Mouse (Mus musculus) CH12.LX (cell line): Measurements from ENCODE around the gene Klhl5. TPM values are rescaled to one million over a fixed set of nuclear protein-coding genes. Genes with fewer than 3 reads are reported as not detected.

Experiments
- DNase-seq: peaks from one replicate; pipeline ENCODE4 v3.0.0-alpha.2; 2013; ENCODE audit errors: extremely low read depth
- H3K27ac ChIP-seq: 2 replicates; pipeline ENCODE4 v1.5.1; 2012; ENCODE audit warnings: low read depth, mild to moderate bottlenecking, control low read depth, moderate library complexity; ENCODE audit not compliant: insufficient read depth
- H3K27me3 ChIP-seq: replicated peaks from 2 replicates; pipeline ENCODE3; 2012; ENCODE audit warnings: inconsistent platforms
- H3K36me3 ChIP-seq, 2 experiments: replicated peaks in 1 of 2; 2 replicates each; pipeline versions ENCODE3 to v1.6.1; 2012; ENCODE audit warnings: inconsistent platforms in 1 of 2, low read length in 1 of 2, mild to moderate bottlenecking in 1 of 2, mixed read lengths in 1 of 2, moderate library complexity in 1 of 2; ENCODE audit not compliant: control insufficient read depth in 1 of 2, insufficient read depth in 1 of 2
- H3K4me1 ChIP-seq, 2 experiments: 2 replicates each; pipeline ENCODE4 v1.6.1; 2012; ENCODE audit warnings: inconsistent platforms in 1 of 2, moderate library complexity in 1 of 2; ENCODE audit not compliant: insufficient read depth in 2 of 2, control insufficient read depth in 1 of 2
- H3K4me2 ChIP-seq: 2 replicates; pipeline ENCODE4 v1.6.1; 2012; ENCODE audit warnings: low read depth, mild to moderate bottlenecking, control low read depth; ENCODE audit not compliant: poor library complexity, insufficient read depth, severe bottlenecking
- H3K4me3 ChIP-seq, 3 experiments: fragments of 150-350 bp in 1 of 3; sonication (generic) in 1 of 3; replicated peaks in 1 of 3; 2 replicates each; pipeline versions ENCODE3 to v1.5.1; 2011 to 2012; ENCODE audit warnings: low read depth in 2 of 3, low read length in 2 of 3, mild to moderate bottlenecking in 2 of 3, moderate library complexity in 2 of 3, control low read depth in 1 of 3, improper control_type of control experiment in 1 of 3, inconsistent platforms in 1 of 3, mixed read lengths in 1 of 3; ENCODE audit not compliant: poor library complexity in 1 of 3
- H3K79me2 ChIP-seq: replicated peaks from 2 replicates; pipeline ENCODE4 v1.6.1; 2012; ENCODE audit warnings: mild to moderate bottlenecking, moderate library complexity; ENCODE audit not compliant: control insufficient read depth, poor library complexity, insufficient read depth, severe bottlenecking; ENCODE audit errors: extremely low read depth
- H3K9ac ChIP-seq: 2 replicates; pipeline ENCODE4 v1.6.1; 2012; ENCODE audit warnings: low read depth, mild to moderate bottlenecking, control low read depth, moderate library complexity; ENCODE audit not compliant: insufficient read depth
- H3K9me3 ChIP-seq: replicated peaks from 2 replicates; pipeline ENCODE3; 2012; ENCODE audit warnings: low read length, inconsistent platforms, mixed read lengths
- BHLHE40 ChIP-seq: IDR thresholded peaks from 2 replicates; pipeline ENCODE4 v1.6.1; 2011; ENCODE audit warnings: mild to moderate bottlenecking, low read depth, low read length, improper control_type of control experiment
- CHD1 ChIP-seq: IDR thresholded peaks from 2 replicates; pipeline ENCODE4 v1.6.1; 2012; ENCODE audit warnings: low read depth, low read length, improper control_type of control experiment, inconsistent platforms
- CHD2 ChIP-seq: IDR thresholded peaks from 2 replicates; pipeline ENCODE4 v1.6.1; 2011; ENCODE audit warnings: low read length, improper control_type of control experiment
- CTCF ChIP-seq, 2 experiments: IDR thresholded peaks in 1 of 2; conservative IDR thresholded peaks in 1 of 2; 2 replicates each; pipeline ENCODE4 v1.5.1; 2011 to 2012; ENCODE audit warnings: low read depth in 2 of 2, low read length in 2 of 2, improper control_type of control experiment in 1 of 2, inconsistent platforms in 1 of 2, mild to moderate bottlenecking in 1 of 2, moderate library complexity in 1 of 2
- EP300 ChIP-seq: IDR thresholded peaks from 2 replicates; pipeline ENCODE4 v1.6.1; 2011; ENCODE audit warnings: low read length, improper control_type of control experiment
- ETS1 ChIP-seq: conservative IDR thresholded peaks from 2 replicates; pipeline ENCODE4 v1.6.1; 2012; ENCODE audit warnings: low read depth, mild to moderate bottlenecking, inconsistent platforms, low read length, improper control_type of control experiment, moderate library complexity
- GABPA ChIP-seq: IDR thresholded peaks from 2 replicates; pipeline ENCODE4 v1.6.1; 2012; ENCODE audit warnings: low read depth, low read length, improper control_type of control experiment, inconsistent platforms; ENCODE audit not compliant: insufficient replicate concordance
- IRF4 ChIP-seq: IDR thresholded peaks from 2 replicates; pipeline ENCODE4 v1.6.1; 2014; ENCODE audit warnings: low read depth, mild to moderate bottlenecking, inconsistent platforms, low read length, improper control_type of control experiment
- JUN ChIP-seq: IDR thresholded peaks from 2 replicates; pipeline ENCODE4 v1.6.1; 2011; ENCODE audit warnings: low read depth, mild to moderate bottlenecking, low read length, improper control_type of control experiment, moderate library complexity; ENCODE audit not compliant: insufficient read depth
- MAFK ChIP-seq: IDR thresholded peaks from 2 replicates; pipeline ENCODE4 v1.6.1; 2011; ENCODE audit warnings: low read length, improper control_type of control experiment; ENCODE audit not compliant: insufficient replicate concordance
- MAX ChIP-seq: IDR thresholded peaks from 2 replicates; pipeline ENCODE4 v1.6.1; 2011; ENCODE audit warnings: low read length, improper control_type of control experiment
- MAZ ChIP-seq: IDR thresholded peaks from 2 replicates; pipeline ENCODE4 v1.6.1; 2012; ENCODE audit warnings: low read depth, mild to moderate bottlenecking, inconsistent platforms, low read length, improper control_type of control experiment, moderate library complexity
- MEF2A ChIP-seq: IDR thresholded peaks from 2 replicates; pipeline ENCODE4 v1.6.1; 2014; ENCODE audit warnings: low read depth, mild to moderate bottlenecking, inconsistent platforms, low read length, improper control_type of control experiment, borderline replicate concordance
- MYC ChIP-seq: IDR thresholded peaks from 2 replicates; pipeline ENCODE4 v1.6.1; 2011; ENCODE audit warnings: low read depth, mild to moderate bottlenecking, improper control_type of control experiment, low read length
- NELFE ChIP-seq: IDR thresholded peaks from 2 replicates; pipeline ENCODE4 v1.6.1; 2011; ENCODE audit warnings: low read depth, low read length, improper control_type of control experiment
- NRF1 ChIP-seq: IDR thresholded peaks from 2 replicates; pipeline ENCODE4 v1.6.1; 2014; ENCODE audit warnings: low read depth, mild to moderate bottlenecking, inconsistent platforms, low read length, improper control_type of control experiment, moderate library complexity
- POLR2AphosphoS2 ChIP-seq: IDR thresholded peaks from 2 replicates; pipeline ENCODE4 v1.6.1; 2011; ENCODE audit warnings: low read depth, low read length, improper control_type of control experiment
- SIN3A ChIP-seq: IDR thresholded peaks from 2 replicates; pipeline ENCODE4 v1.6.1; 2012; ENCODE audit warnings: low read length, improper control_type of control experiment, inconsistent platforms
- TBP ChIP-seq: conservative IDR thresholded peaks from 2 replicates; pipeline ENCODE4 v1.6.1; 2011; ENCODE audit warnings: low read depth, low read length, improper control_type of control experiment
- TCF12 ChIP-seq: IDR thresholded peaks from 2 replicates; pipeline ENCODE4 v1.6.1; 2014; ENCODE audit warnings: low read depth, mild to moderate bottlenecking, inconsistent platforms, low read length, improper control_type of control experiment
- UBTF ChIP-seq: IDR thresholded peaks from 2 replicates; pipeline ENCODE4 v1.6.1; 2012; ENCODE audit warnings: low read depth, mild to moderate bottlenecking, inconsistent platforms, low read length, improper control_type of control experiment, moderate library complexity
- USF1 ChIP-seq: IDR thresholded peaks from 2 replicates; pipeline ENCODE4 v1.6.1; 2014; ENCODE audit warnings: low read depth, mild to moderate bottlenecking, inconsistent platforms, low read length, improper control_type of control experiment
- USF2 ChIP-seq: conservative IDR thresholded peaks from 2 replicates; pipeline ENCODE4 v1.6.1; 2011; ENCODE audit warnings: low read depth, low read length, improper control_type of control experiment
- ZMIZ1 ChIP-seq: IDR thresholded peaks from 2 replicates; pipeline ENCODE4 v1.6.1; 2012; ENCODE audit warnings: low read depth, mild to moderate bottlenecking, inconsistent platforms, low read length, improper control_type of control experiment
- ZNF384 ChIP-seq: IDR thresholded peaks from 2 replicates; pipeline ENCODE4 v1.6.1; 2012; ENCODE audit warnings: low read depth, low read length, improper control_type of control experiment, inconsistent platforms
- dilution Hi-C: fragments of 300-500 bp; cut with MboI; formaldehyde crosslinking; loops from 2 replicates; pipeline ENCODE4 v1.14.3; 2020; ENCODE audit warnings: low sequenced_read_pairs; ENCODE audit not compliant: extremely low pct_unique_long_range_greater_than_20kb, extremely low pct_ligation_motif_present
- in situ Hi-C: fragments of 300-500 bp; cut with MboI; formaldehyde crosslinking; loops from 3 replicates; pipeline ENCODE4 v1.14.3; 2019; ENCODE audit warnings: low sequenced_read_pairs, low pct_ligation_motif_present, low pct_unique_long_range_greater_than_20kb, mixed read lengths
- polyA plus RNA-seq: library from polyadenylated mRNA; unstranded; fragments of >175 nt; gene quantifications from 2 replicates; pipeline ENCODE4 v1.2.1, GENCODE M21; 2012; ENCODE audit warnings: low read depth; ENCODE audit not compliant: insufficient read length
- total RNA-seq, 2 experiments: library from RNA; depleted of rRNA; stranded (reverse); fragments of 300-350 nt in 1 of 2; fragments of >200 nt in 1 of 2; gene quantifications; 2 replicates each; pipeline ENCODE4 v1.2.3; 2012 to 2014

Klhl5 gene
- total and polyA plus RNA-seq, 3 experiments = 20.6 to 31.7 (median 23.2) TPM

DNA sequence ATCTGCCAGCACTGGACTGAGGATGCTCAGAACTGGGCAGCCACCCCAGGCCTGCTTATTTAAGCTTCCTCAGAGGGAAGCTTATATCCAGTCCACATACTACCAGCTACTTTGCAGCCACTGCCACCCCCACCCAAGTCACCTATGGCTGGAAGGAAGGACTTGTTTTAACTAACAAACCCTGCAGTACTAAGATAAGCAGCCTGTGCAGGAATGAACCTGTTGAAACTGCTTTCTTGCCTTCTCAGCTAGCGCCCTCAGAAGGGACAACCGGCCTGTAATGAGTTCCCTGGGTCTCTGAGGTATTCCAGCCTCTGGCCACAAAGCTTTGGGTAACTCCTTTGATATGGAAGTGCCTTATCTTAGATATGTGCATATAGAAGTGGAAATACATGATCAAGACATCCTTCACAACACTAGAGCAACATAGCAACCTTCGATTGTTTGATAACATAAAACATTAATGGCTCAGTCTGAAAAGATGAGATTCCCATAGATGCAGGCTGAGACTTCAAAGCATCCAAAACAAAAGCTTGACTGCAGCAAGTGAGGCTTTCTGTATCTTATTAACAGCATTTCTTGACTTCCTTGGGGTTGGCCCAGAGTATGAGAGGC, 5.2 kb upstream of the Klhl5 start:
- H3K79me2 ChIP-seq = no peaks in the 10 kb centered on the region
- H3K27ac ChIP-seq = no peak overlapping the region
- no peaks in the 10 kb centered on the region for H3K27me3 ChIP-seq
- TF ChIP-seq SIN3A (0 out of 2 replicates have a peak, but pooled peaks have one; percentile 29), POLR2AphosphoS2 (no peak)
- in situ Hi-C loops (no loop called here), dilution Hi-C loops (no loop called here)
- H3K9ac ChIP-seq = no peak overlapping the region
- H3K4me3 ChIP-seq = no peak overlapping the region
- H3K4me2 ChIP-seq = peak overlapping the region; percentile 16
- H3K4me1 ChIP-seq = peaks cover 20 to 44% of the 10 kb centered on the region in 2 experiments
- no peak for DNase-seq
- no peaks in the 10 kb centered on the region for H3K36me3 ChIP-seq
- H3K9me3 ChIP-seq = no peaks in the 10 kb centered on the region

DNA sequence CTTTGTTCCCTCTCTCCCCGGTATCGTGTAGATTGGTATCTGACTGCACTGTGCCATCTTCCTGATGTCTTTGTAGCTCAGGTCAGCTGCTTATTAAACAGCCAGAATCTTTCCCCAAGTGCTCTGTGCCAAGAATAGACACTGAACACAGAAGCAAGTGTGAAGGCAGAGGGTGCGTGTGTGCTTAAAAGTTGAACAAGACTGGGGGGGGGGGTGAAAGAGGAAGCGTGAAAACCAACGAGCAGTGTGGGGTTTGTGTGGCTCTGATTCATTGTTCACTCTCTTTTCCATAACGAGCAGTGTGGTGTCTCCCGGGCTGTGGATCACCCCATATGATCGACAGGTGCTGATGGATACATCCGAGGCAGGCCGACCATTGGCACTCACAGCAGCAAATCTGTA, 4.7 kb upstream of the Klhl5 start:
- dilution Hi-C loops (no loop called here), in situ Hi-C loops (no loop called here)
- Histone ChIP-seq H3K79me2 (no peaks in the 10 kb centered on the region), H3K4me1 (peaks cover 20 to 44% of the 10 kb centered on the region in 2 experiments), H3K9ac (0 out of 2 replicates have a peak overlapping the region, but pooled peaks have one; percentile 40), H3K4me3 (no peak overlapping the region), H3K9me3 (no peaks in the 10 kb centered on the region), H3K27ac (no peak overlapping the region), H3K36me3 (no peaks in the 10 kb centered on the region), H3K4me2 (peak overlapping the region; percentile 16), H3K27me3 (no peaks in the 10 kb centered on the region)
- peak; percentile 69 for DNase-seq
- TF ChIP-seq MAX (peak; percentile 65; the same call in 1 of the 2 replicates), USF2 (no peak), BHLHE40 (peak; percentile 41; the same call in 1 of the 2 replicates), NELFE (no peak), TCF12 (peak; percentile 27; the same call in 1 of the 2 replicates), CHD2 (no peak), ZNF384 (no peak), IRF4 (peak; percentile 77), GABPA (no peak), UBTF (no peak), ZMIZ1 (no peak), CHD1 (no peak), EP300 (peak; percentile 62), MAZ (no peak), MYC (0 out of 2 replicates have a peak, but pooled peaks have one; percentile 8), USF1 (no peak), MAFK (no peak), NRF1 (no peak), JUN (no peak), CTCF (conservative IDR thresholded peaks at IDR 0.05 in 1 of 2, IDR thresholded peaks at IDR 0.05 in 1 of 2; ENCODE audit: low read depth in 2 of 2, low read length in 2 of 2) (no peak), TBP (no peak), MEF2A (peak; percentile 83), ETS1 (0 out of 2 replicates have a peak, but pooled peaks have one; percentile 34)
